8 mouse cellular contexts compared by ENCODE assay signal in genomic region chr10:115817056-115817724, GRCm38 (mm10). TPM values are rescaled to one million over a fixed set of nuclear protein-coding genes. Genes with fewer than 3 reads are reported as not detected.
DNase-seq lines count a peak whose midpoint lies in the region; ATAC-seq and TF ChIP-seq lines count a peak whose summit lies in the region.
"Had no signal": no experiment of that assay in that cellular context is flagged by ENCODE, and none has a peak within 500 bp of the region (broad histone marks: within the 10 kb centered on the region; RNA-seq: fewer than 3 reads in every experiment).

No protein-coding gene starts in this region.

- peaks cover 46% of the 10 kb centered on the region for H3K4me1 ChIP-seq in liver, embryonic 13.5 days (replicated peaks)
- H3K4me1 ChIP-seq in midbrain, embryonic 11.5 days (ENCODE audit: control insufficient read depth, insufficient read depth, low read length) = no peaks in the 10 kb centered on the region
- H3K4me1 ChIP-seq in hindbrain, postnatal 0 days (ENCODE audit: insufficient read depth, low read length) = no peaks in the 10 kb centered on the region

- peak overlapping the region; percentile 58 for H3K4me2 ChIP-seq in liver, embryonic 13.5 days
- H3K4me2 ChIP-seq in myocyte (ENCODE audit: low read depth) = peak overlapping the region; percentile 46
- no peak overlapping the region for H3K4me2 ChIP-seq in midbrain, embryonic 11.5 days
- H3K4me2 ChIP-seq in hindbrain, postnatal 0 days (ENCODE audit: low read depth, low read length) = no peak overlapping the region

- H3K27me3 ChIP-seq in liver, embryonic 13.5 days = no peaks in the 10 kb centered on the region
- no peaks in the 10 kb centered on the region for H3K27me3 ChIP-seq in myocyte (ENCODE audit: control insufficient read depth, insufficient read depth, insufficient read length)
- H3K27me3 ChIP-seq in midbrain, embryonic 11.5 days (ENCODE audit: control insufficient read depth, insufficient read depth, low read length) = no peaks in the 10 kb centered on the region
- no peaks in the 10 kb centered on the region for H3K27me3 ChIP-seq in hindbrain, postnatal 0 days (ENCODE audit: insufficient read depth, low read length)
- H3K27me3 ChIP-seq: Patski had no signal

- H3ac ChIP-seq in myocyte (ENCODE audit: control insufficient read depth, insufficient read length) = no peak overlapping the region

- no peak for TF ChIP-seq POLR2A in myocyte (IDR thresholded peaks at IDR 0.05; ENCODE audit: insufficient read length, low read depth)

- peaks cover 18% of the 10 kb centered on the region for H3K36me3 ChIP-seq in liver, embryonic 13.5 days
- no peaks in the 10 kb centered on the region for H3K36me3 ChIP-seq in myocyte (ENCODE audit: control insufficient read depth, insufficient read depth)
- H3K36me3 ChIP-seq in midbrain, embryonic 11.5 days (ENCODE audit: control insufficient read depth, insufficient read depth, low read length) = no peaks in the 10 kb centered on the region
- H3K36me3 ChIP-seq in hindbrain, postnatal 0 days (ENCODE audit: insufficient read depth, low read length) = no peaks in the 10 kb centered on the region

- H3K9me3 ChIP-seq in liver, embryonic 13.5 days (replicated peaks) = no peaks in the 10 kb centered on the region
- no peaks in the 10 kb centered on the region for H3K9me3 ChIP-seq in midbrain, embryonic 11.5 days (ENCODE audit: control insufficient read depth, low read length)
- H3K9me3 ChIP-seq in hindbrain, postnatal 0 days (ENCODE audit: low read length) = no peaks in the 10 kb centered on the region

- H3K79me2 ChIP-seq in myocyte (ENCODE audit: control insufficient read depth, insufficient read depth) = no peaks in the 10 kb centered on the region

- WGBS in liver, embryonic 13.5 days (ENCODE audit: insufficient replicate concordance) = 7% methylated on average over 13 of the region's 13 CpGs
- WGBS in midbrain, embryonic 11.5 days = 83% methylated on average over 13 of the region's 13 CpGs
- WGBS in hindbrain, postnatal 0 days = 76% methylated on average over 13 of the region's 13 CpGs

- peak overlapping the region; percentile 96 for H3K27ac ChIP-seq in liver, embryonic 13.5 days
- H3K27ac ChIP-seq in midbrain, embryonic 11.5 days (ENCODE audit: low read depth, low read length) = no peak overlapping the region
- H3K27ac ChIP-seq in hindbrain, postnatal 0 days = no peak overlapping the region

- TF ChIP-seq CTCF in hindbrain, postnatal 0 days (IDR thresholded peaks at IDR 0.05; ENCODE audit: low read depth) = no peak

- ATAC-seq in granulocyte monocyte progenitor cell, adult 5-6 weeks (replicated peaks; ENCODE audit: poor library complexity, severe bottlenecking) = 0 out of 2 replicates have a peak, but pooled peaks have one; percentile 40
- ATAC-seq in liver, embryonic 13.5 days (ENCODE audit: low read depth) = peak; percentile 100
- no peak for ATAC-seq in midbrain, embryonic 11.5 days (ENCODE audit: low FRiP score)
- ATAC-seq in hindbrain, postnatal 0 days = no peak
- ATAC-seq: Patski had no signal

- peak overlapping the region; percentile 86 for H3K9ac ChIP-seq in liver, embryonic 13.5 days
- no peak overlapping the region for H3K9ac ChIP-seq in midbrain, embryonic 11.5 days (ENCODE audit: low read length)
- H3K9ac ChIP-seq in hindbrain, postnatal 0 days (replicated peaks; ENCODE audit: low read length) = no peak overlapping the region

- peak; percentile 66 for DNase-seq in c-Kit-positive CD71-positive TER-119-negative erythroid progenitor cells, embryonic 14.5 days (ENCODE audit: low read depth)
- DNase-seq in liver, embryonic 13.5 days = peak; percentile 74
- no peak for DNase-seq in thymus, adult 18-20 months
- DNase-seq in midbrain, embryonic 11.5 days (ENCODE audit: low spot score, missing footprints) = no peak
- no peak for DNase-seq in hindbrain, postnatal 0 days (ENCODE audit: low spot score)

- H3K4me3 ChIP-seq in liver, embryonic 13.5 days (replicated peaks) = peak overlapping the region; percentile 68
- H3K4me3 ChIP-seq in myocyte = no peak overlapping the region
- H3K4me3 ChIP-seq in midbrain, embryonic 11.5 days (ENCODE audit: low read depth, low read length) = no peak overlapping the region
- no peak overlapping the region for H3K4me3 ChIP-seq in hindbrain, postnatal 0 days (ENCODE audit: low read length)

TF ChIP-seq in myocyte, 11 proteins besides CTCF, POLR2A, EP300 and RAD21:
- TF ChIP-seq REST (IDR thresholded peaks at IDR 0.05; ENCODE audit: insufficient read depth, insufficient read length) (no peak), E2F4 (IDR thresholded peaks at IDR 0.05; ENCODE audit: insufficient read depth) (no peak), SRF (IDR thresholded peaks at IDR 0.05; ENCODE audit: control insufficient read depth, insufficient read length, low read depth) (no peak), MAX (IDR thresholded peaks at IDR 0.05; ENCODE audit: low read depth) (no peak), TCF3 (IDR thresholded peaks at IDR 0.05; ENCODE audit: insufficient read length, low read depth) (no peak), POLR2AphosphoS2 (IDR thresholded peaks at IDR 0.05; ENCODE audit: insufficient read length, low read depth) (no peak), USF1 (IDR thresholded peaks at IDR 0.05; ENCODE audit: low read depth) (no peak), TCF12 (IDR thresholded peaks at IDR 0.05; ENCODE audit: insufficient read depth, poor library complexity, severe bottlenecking) (no peak), MYOG (IDR thresholded peaks at IDR 0.05; ENCODE audit: control insufficient read depth in 1 of 3, insufficient read depth in 1 of 3, insufficient read length in 2 of 3, low read depth in 2 of 3) (no peak), MYOD1 (IDR thresholded peaks at IDR 0.05; ENCODE audit: control insufficient read depth in 1 of 3, insufficient read length in 2 of 3, low read depth in 2 of 3) (no peak), CEBPB (IDR thresholded peaks at IDR 0.05; ENCODE audit: insufficient read depth, poor library complexity, severe bottlenecking) (no peak)
TF ChIP-seq in myocyte: peak in this region for 0.

RNA-seq across cellular contexts. Expression of gene Tspan8, which starts 0.6 kb away (rescaled TPM):
- total RNA-seq in granulocyte monocyte progenitor cell, adult 5-6 weeks (2014; fragmentation: Nextera tagmentation) = not detected in 2 replicates
- total RNA-seq in granulocyte monocyte progenitor cell, adult 5-6 weeks (2017) = 1.6 TPM in 1 of 2 replicates, not detected in the other
- 63.1 and 74.9 TPM in 2 replicates for polyA plus RNA-seq in liver, embryonic 13.5 days (2015; fragmentation: Nextera tagmentation; extraction: Ambion mirVana)
- 1.4 TPM for polyA plus RNA-seq in myocyte (2012; fragmentation: generic; extraction: Trizol)
- 0.72 and 0.75 TPM in 2 replicates for polyA plus RNA-seq in midbrain, embryonic 11.5 days (2014; fragmentation: Nextera tagmentation; extraction: Ambion mirVana)
- 0.99 TPM in 1 of 2 replicates, not detected in the other for total RNA-seq in hindbrain, postnatal 0 days (2014; rRNA removed)
- 2.6 and 3.4 TPM in 2 replicates for polyA plus RNA-seq in hindbrain, postnatal 0 days (2015; fragmentation: Nextera tagmentation; extraction: Ambion mirVana)

Comparison
In these comparisons a context has a peak if more than half of its experiments do, and no peak if none do; other contexts are left out.
1. DNase-seq: peak in c-Kit-positive CD71-positive TER-119-negative erythroid progenitor cells, embryonic 14.5 days (single experiment) and liver, embryonic 13.5 days (single experiment); none in thymus, adult 18-20 months (0 of 2), midbrain, embryonic 11.5 days (single experiment) and hindbrain, postnatal 0 days (single experiment).
2. ATAC-seq: peak in granulocyte monocyte progenitor cell, adult 5-6 weeks (single experiment) and liver, embryonic 13.5 days (single experiment); none in midbrain, embryonic 11.5 days (single experiment) and hindbrain, postnatal 0 days (single experiment).
3. H3K4me2 ChIP-seq: peak in liver, embryonic 13.5 days (single experiment) and myocyte (single experiment); none in midbrain, embryonic 11.5 days (single experiment) and hindbrain, postnatal 0 days (single experiment).
4. RNA of gene Tspan8, which starts 0.6 kb away (polyA plus RNA-seq): 63.1 to 74.9 TPM in liver, embryonic 13.5 days; 2.6 to 3.4 TPM in hindbrain, postnatal 0 days, 1.4 TPM in myocyte (single experiment) and 0.72 to 0.75 TPM in midbrain, embryonic 11.5 days; every median in the first group is over 10 times any median in the second.